Mouse (Mus musculus): ENCODE data around the gene Tnfrsf8. TPM values are rescaled to one million over a fixed set of nuclear protein-coding genes. Genes with fewer than 3 reads are reported as not detected.

Tnfrsf8 gene
- polyA plus RNA-seq, 2 experiments = 0.14 to 0.16 TPM

DNA sequence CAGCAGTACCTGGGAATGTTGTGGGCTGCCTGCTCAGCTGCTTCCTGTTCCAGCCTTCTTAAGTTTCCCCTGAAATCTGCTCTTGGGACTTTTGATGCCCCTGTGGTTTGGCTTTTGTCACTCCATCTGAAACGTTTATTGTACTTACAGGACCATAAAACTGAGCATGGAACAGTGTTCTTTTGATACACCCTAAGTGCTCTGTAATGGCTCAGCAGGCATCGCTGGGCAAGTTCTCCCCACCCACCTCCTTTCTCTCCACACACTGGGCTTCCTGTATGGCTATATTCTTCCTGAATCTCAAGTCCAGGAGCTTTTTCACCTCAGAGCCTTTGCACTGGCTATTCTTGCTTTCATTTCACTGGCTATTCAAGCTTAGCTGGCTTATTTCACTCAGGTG, 50.2 kb downstream of the Tnfrsf8 start:
- ATAC-seq (ENCODE audit: low FRiP score, low read depth) (no peak), DNase-seq (ENCODE audit: low spot score) (no peak)
- 12% methylated on average over 2 of the region's 2 CpGs for WGBS
- no peak overlapping the region for H3K4me3 ChIP-seq (replicated peaks; ENCODE audit: low read length)
- no peaks in the 10 kb centered on the region for H3K36me3 ChIP-seq (ENCODE audit: control insufficient read depth, insufficient read depth, low read length)
- no peaks in the 10 kb centered on the region for H3K9me3 ChIP-seq (ENCODE audit: control insufficient read depth, low read length)
- H3K4me1 ChIP-seq (ENCODE audit: control insufficient read depth, insufficient read depth, low read length) = no peaks in the 10 kb centered on the region
- H3K4me2 ChIP-seq (replicated peaks; ENCODE audit: low read depth, low read length, severe bottlenecking) = no peak overlapping the region
- no peak for TF ChIP-seq POLR2A (IDR thresholded peaks at IDR 0.05; ENCODE audit: borderline replicate concordance, extremely low read depth, insufficient read depth, insufficient read length)
- no peak overlapping the region for H3K27ac ChIP-seq (replicated peaks; ENCODE audit: low read depth, low read length)
- H3K27me3 ChIP-seq (ENCODE audit: control insufficient read depth, insufficient read depth, low read length) = no peaks in the 10 kb centered on the region
- H3K9ac ChIP-seq (ENCODE audit: low read depth, low read length, severe bottlenecking) = no peak overlapping the region

DNA sequence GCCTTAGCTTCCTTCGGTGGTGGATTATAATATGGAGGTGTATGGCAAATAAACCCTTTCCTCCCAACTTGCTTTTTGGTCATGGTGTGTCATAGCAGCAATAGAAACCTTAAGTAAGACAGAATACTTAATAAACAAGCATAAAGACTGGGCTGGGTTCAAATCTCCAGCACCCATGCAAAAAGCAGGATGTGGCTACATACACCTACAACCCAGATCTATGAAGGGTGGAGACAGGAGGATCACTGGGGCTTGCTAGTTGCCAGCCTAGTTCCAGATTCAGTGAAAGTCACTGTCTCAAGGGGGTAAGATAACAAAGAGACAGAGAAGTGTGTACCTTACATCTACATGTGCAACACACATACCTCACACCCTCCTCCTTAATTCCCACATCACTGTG, 51.4 kb downstream of the Tnfrsf8 start:
- Histone ChIP-seq H3K36me3 (ENCODE audit: control insufficient read depth, insufficient read depth, low read length) (no peaks in the 10 kb centered on the region), H3K4me3 (replicated peaks; ENCODE audit: low read length) (no peak overlapping the region), H3K9me3 (ENCODE audit: control insufficient read depth, low read length) (no peaks in the 10 kb centered on the region), H3K9ac (ENCODE audit: low read depth, low read length, severe bottlenecking) (no peak overlapping the region), H3K27ac (replicated peaks; ENCODE audit: low read depth, low read length) (no peak overlapping the region), H3K4me1 (ENCODE audit: control insufficient read depth, insufficient read depth, low read length) (no peaks in the 10 kb centered on the region), H3K4me2 (replicated peaks; ENCODE audit: low read depth, low read length, severe bottlenecking) (no peak overlapping the region), H3K27me3 (ENCODE audit: control insufficient read depth, insufficient read depth, low read length) (no peaks in the 10 kb centered on the region)
- TF ChIP-seq POLR2A (IDR thresholded peaks at IDR 0.05; ENCODE audit: borderline replicate concordance, extremely low read depth, insufficient read depth, insufficient read length) = no peak
- DNase-seq (ENCODE audit: low spot score) = no peak
- ATAC-seq (ENCODE audit: low FRiP score, low read depth) = no peak
- WGBS = 88% methylated on average over 1 of the region's 1 CpGs

DNA sequence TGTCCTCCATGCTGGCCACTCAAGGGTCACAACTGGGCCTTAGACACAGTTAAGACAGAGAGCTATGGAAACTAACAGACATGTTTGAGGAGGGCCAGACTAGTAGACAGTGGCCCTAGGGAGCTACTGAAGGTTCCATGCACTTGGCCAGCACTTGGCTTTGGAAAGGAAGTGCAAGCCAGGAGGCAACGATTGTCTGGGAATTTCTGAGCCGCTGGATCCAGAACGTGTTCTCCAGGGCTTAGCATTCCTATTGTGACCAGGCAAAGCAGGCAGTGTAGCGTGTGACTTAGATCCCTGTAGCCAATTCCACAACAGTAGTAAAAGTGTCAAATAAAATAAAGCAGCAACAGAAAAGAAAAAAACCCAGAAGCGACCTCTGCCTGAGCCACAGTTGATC, 54.2 kb downstream of the Tnfrsf8 start:
- no peaks in the 10 kb centered on the region for H3K36me3 ChIP-seq (ENCODE audit: control insufficient read depth, insufficient read depth, low read length)
- TF ChIP-seq POLR2A (IDR thresholded peaks at IDR 0.05; ENCODE audit: borderline replicate concordance, extremely low read depth, insufficient read depth, insufficient read length) = no peak
- no peak overlapping the region for H3K27ac ChIP-seq (replicated peaks; ENCODE audit: low read depth, low read length)
- no peaks in the 10 kb centered on the region for H3K4me1 ChIP-seq (ENCODE audit: control insufficient read depth, insufficient read depth, low read length)
- WGBS = 47% methylated on average over 5 of the region's 5 CpGs
- no peak overlapping the region for H3K4me3 ChIP-seq (replicated peaks; ENCODE audit: low read length)
- H3K27me3 ChIP-seq (ENCODE audit: control insufficient read depth, insufficient read depth, low read length) = no peaks in the 10 kb centered on the region
- no peak overlapping the region for H3K9ac ChIP-seq (ENCODE audit: low read depth, low read length, severe bottlenecking)
- DNase-seq (ENCODE audit: low spot score) (no peak), ATAC-seq (ENCODE audit: low FRiP score, low read depth) (no peak)
- no peak overlapping the region for H3K4me2 ChIP-seq (replicated peaks; ENCODE audit: low read depth, low read length, severe bottlenecking)
- H3K9me3 ChIP-seq (ENCODE audit: control insufficient read depth, low read length) = no peaks in the 10 kb centered on the region

DNA sequence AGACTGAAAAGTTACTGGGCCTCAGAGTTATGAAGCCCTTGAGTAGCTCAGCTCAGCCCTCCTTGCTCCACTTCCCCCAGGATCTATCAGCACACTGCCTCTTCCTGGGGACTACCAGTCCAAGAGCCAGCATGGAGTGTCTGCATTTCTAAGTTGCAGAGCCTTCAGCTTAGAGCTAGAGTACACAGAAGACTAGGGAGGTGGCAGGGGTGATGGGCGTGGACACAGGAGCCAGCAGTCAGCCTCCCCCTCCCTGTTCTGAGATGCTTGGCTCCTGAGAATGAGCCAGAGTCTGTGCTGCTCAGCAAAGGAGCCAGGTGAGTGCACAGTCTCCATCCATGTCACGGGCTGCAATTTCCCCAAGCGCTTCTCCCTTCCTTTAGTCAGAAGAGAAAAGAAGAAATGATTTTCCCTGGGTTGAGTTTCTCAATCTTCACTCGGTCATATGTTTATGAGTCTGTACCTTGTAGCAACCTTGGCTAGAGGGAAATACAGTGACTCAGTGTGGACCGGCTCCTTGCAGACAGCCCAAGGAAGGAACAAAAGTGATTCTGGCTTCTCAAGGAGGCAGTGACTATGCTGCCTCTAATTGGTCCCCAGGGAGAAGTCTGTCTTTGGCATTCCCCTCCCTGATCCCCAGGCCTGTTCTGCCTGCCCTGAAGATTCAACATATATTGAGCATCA, 57.1 kb downstream of the Tnfrsf8 start:
- no peaks in the 10 kb centered on the region for H3K27me3 ChIP-seq (ENCODE audit: control insufficient read depth, insufficient read depth, low read length)
- WGBS = 56% methylated on average over 5 of the region's 5 CpGs
- H3K4me2 ChIP-seq (replicated peaks; ENCODE audit: low read depth, low read length, severe bottlenecking) = no peak overlapping the region
- no peak overlapping the region for H3K4me3 ChIP-seq (replicated peaks; ENCODE audit: low read length)
- no peaks in the 10 kb centered on the region for H3K36me3 ChIP-seq (ENCODE audit: control insufficient read depth, insufficient read depth, low read length)
- ATAC-seq (ENCODE audit: low FRiP score, low read depth) (no peak), DNase-seq (ENCODE audit: low spot score) (no peak)
- no peak for TF ChIP-seq POLR2A (IDR thresholded peaks at IDR 0.05; ENCODE audit: borderline replicate concordance, extremely low read depth, insufficient read depth, insufficient read length)
- H3K4me1 ChIP-seq (ENCODE audit: control insufficient read depth, insufficient read depth, low read length) = no peaks in the 10 kb centered on the region
- H3K9ac ChIP-seq (ENCODE audit: low read depth, low read length, severe bottlenecking) = no peak overlapping the region
- H3K27ac ChIP-seq (replicated peaks; ENCODE audit: low read depth, low read length) = no peak overlapping the region
- H3K9me3 ChIP-seq (ENCODE audit: control insufficient read depth, low read length) = no peaks in the 10 kb centered on the region

DNA sequence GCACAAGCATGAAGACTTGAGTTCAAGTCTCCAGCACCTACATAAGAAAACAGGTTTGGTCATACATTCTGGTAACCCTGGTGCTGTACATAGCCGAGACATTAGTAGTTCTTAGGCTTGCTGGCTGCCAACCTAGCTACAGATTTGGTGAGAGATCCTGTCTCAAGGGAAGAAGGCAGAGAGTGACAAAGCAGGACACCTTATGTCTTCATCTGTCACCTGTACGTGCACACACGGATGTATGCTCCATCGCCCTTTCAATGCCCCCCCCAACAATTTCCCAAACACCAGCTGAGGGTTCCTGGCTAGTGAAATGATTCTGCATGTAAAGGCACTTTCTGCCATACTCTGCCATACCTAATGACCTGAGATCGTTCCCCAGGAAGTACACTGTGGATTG, 58.8 kb downstream of the Tnfrsf8 start:
- Histone ChIP-seq H3K27ac (replicated peaks; ENCODE audit: low read depth, low read length) (no peak overlapping the region), H3K27me3 (ENCODE audit: control insufficient read depth, insufficient read depth, low read length) (no peaks in the 10 kb centered on the region), H3K36me3 (ENCODE audit: control insufficient read depth, insufficient read depth, low read length) (no peaks in the 10 kb centered on the region), H3K9ac (ENCODE audit: low read depth, low read length, severe bottlenecking) (no peak overlapping the region), H3K4me1 (ENCODE audit: control insufficient read depth, insufficient read depth, low read length) (no peaks in the 10 kb centered on the region), H3K4me3 (replicated peaks; ENCODE audit: low read length) (no peak overlapping the region), H3K4me2 (replicated peaks; ENCODE audit: low read depth, low read length, severe bottlenecking) (no peak overlapping the region), H3K9me3 (ENCODE audit: control insufficient read depth, low read length) (no peaks in the 10 kb centered on the region)
- ATAC-seq (ENCODE audit: low FRiP score, low read depth) (no peak), DNase-seq (ENCODE audit: low spot score) (no peak)
- TF ChIP-seq POLR2A (IDR thresholded peaks at IDR 0.05; ENCODE audit: borderline replicate concordance, extremely low read depth, insufficient read depth, insufficient read length) = no peak
- 89% methylated on average over 5 of the region's 5 CpGs for WGBS
